Mouse (Mus musculus): ENCODE results near the gene Zfp683. TPM values are rescaled to one million over a fixed set of nuclear protein-coding genes. Genes with fewer than 3 reads are reported as not detected.

The Zfp683 gene
- polyA plus RNA-seq, 1 experiment, result 4.9 TPM

- no peak for DNase-seq
- H3K4me3 ChIP-seq (ENCODE audit: control insufficient read depth, insufficient read depth, low read length), result no peak overlapping the region
- H3K36me3 ChIP-seq (ENCODE audit: control insufficient read depth, insufficient read depth, low read length), result no peaks in the 10 kb centered on the region
- TF ChIP-seq POLR2A (IDR thresholded peaks at IDR 0.05; ENCODE audit: control insufficient read depth, extremely low read depth, insufficient read depth, low read length, poor library complexity) (no peak), CTCF (IDR thresholded peaks at IDR 0.05; ENCODE audit: borderline replicate concordance, control insufficient read depth, extremely low read depth, insufficient read depth, low read length, poor library complexity) (no peak)
- no peaks in the 10 kb centered on the region for H3K4me1 ChIP-seq (replicated peaks; ENCODE audit: control insufficient read depth, insufficient read depth, low read length)
- WGBS, result 96% methylated on average over 4 of the region's 4 CpGs
- no peaks in the 10 kb centered on the region for H3K27me3 ChIP-seq (ENCODE audit: control insufficient read depth, insufficient read depth, low read length)
- H3K27ac ChIP-seq (ENCODE audit: control insufficient read depth, insufficient read depth, low read length), result no peak overlapping the region
These were observed 15.3 kb downstream of the Zfp683 start for GRCm38 (mm10) chr4:134068793-134069580.

- no peaks in the 10 kb centered on the region for H3K36me3 ChIP-seq (ENCODE audit: control insufficient read depth, insufficient read depth, low read length)
- H3K27ac ChIP-seq (ENCODE audit: control insufficient read depth, insufficient read depth, low read length), result no peak overlapping the region
- H3K4me1 ChIP-seq (replicated peaks; ENCODE audit: control insufficient read depth, insufficient read depth, low read length), result peaks cover 16% of the 10 kb centered on the region
- no peak for TF ChIP-seq POLR2A (IDR thresholded peaks at IDR 0.05; ENCODE audit: control insufficient read depth, extremely low read depth, insufficient read depth, low read length, poor library complexity)
- peak; percentile 61; the same call in 1 of the 2 replicates for TF ChIP-seq CTCF (IDR thresholded peaks at IDR 0.05; ENCODE audit: borderline replicate concordance, control insufficient read depth, extremely low read depth, insufficient read depth, low read length, poor library complexity)
- no peak overlapping the region for H3K4me3 ChIP-seq (ENCODE audit: control insufficient read depth, insufficient read depth, low read length)
- 53% methylated on average over 3 of the region's 3 CpGs for WGBS
- peak; percentile 58 for DNase-seq
- no peaks in the 10 kb centered on the region for H3K27me3 ChIP-seq (ENCODE audit: control insufficient read depth, insufficient read depth, low read length)
These were observed 25.1 kb downstream of the Zfp683 start for GRCm38 (mm10) chr4:134078694-134079093.

DNA sequence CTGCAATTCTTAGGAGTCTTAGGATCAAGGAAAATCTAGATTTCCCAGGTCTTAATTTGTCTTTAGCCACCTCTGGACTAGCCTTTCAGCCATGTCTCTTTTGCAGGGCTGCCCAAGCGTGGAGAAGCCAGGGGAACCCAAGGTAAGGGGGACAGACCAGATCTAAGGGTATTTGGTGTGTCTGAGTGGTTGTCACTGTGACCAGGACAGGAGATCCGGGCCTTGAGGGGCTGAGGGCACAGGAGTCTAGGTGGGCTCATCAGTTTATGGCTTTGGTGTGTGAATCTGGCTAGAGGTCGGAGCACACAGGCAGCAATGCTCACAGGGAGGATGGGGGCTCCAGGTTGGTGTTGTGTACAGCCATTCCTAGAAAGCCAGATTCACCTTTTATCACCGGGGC lies 27.0 kb downstream of the Zfp683 start:
- Histone ChIP-seq H3K4me1 (replicated peaks; ENCODE audit: control insufficient read depth, insufficient read depth, low read length) (peaks cover 16% of the 10 kb centered on the region), H3K36me3 (ENCODE audit: control insufficient read depth, insufficient read depth, low read length) (no peaks in the 10 kb centered on the region), H3K4me3 (ENCODE audit: control insufficient read depth, insufficient read depth, low read length) (no peak overlapping the region), H3K27ac (ENCODE audit: control insufficient read depth, insufficient read depth, low read length) (no peak overlapping the region), H3K27me3 (ENCODE audit: control insufficient read depth, insufficient read depth, low read length) (no peaks in the 10 kb centered on the region)
- DNase-seq, result no peak
- 91% methylated on average over 4 of the region's 4 CpGs for WGBS
- TF ChIP-seq CTCF (IDR thresholded peaks at IDR 0.05; ENCODE audit: borderline replicate concordance, control insufficient read depth, extremely low read depth, insufficient read depth, low read length, poor library complexity), result no peak
- TF ChIP-seq POLR2A (IDR thresholded peaks at IDR 0.05; ENCODE audit: control insufficient read depth, extremely low read depth, insufficient read depth, low read length, poor library complexity), result no peak

GRCm38 (mm10) chr4:134081730-134082386 lies 28.2 kb downstream of the Zfp683 start:
- WGBS, result under 1% methylated on average over 41 of the region's 41 CpGs
- TF ChIP-seq POLR2A (IDR thresholded peaks at IDR 0.05; ENCODE audit: control insufficient read depth, extremely low read depth, insufficient read depth, low read length, poor library complexity) (no peak), CTCF (IDR thresholded peaks at IDR 0.05; ENCODE audit: borderline replicate concordance, control insufficient read depth, extremely low read depth, insufficient read depth, low read length, poor library complexity) (0 out of 2 replicates have a peak, but pooled peaks have one; percentile 12)
- no peak overlapping the region for H3K27ac ChIP-seq (ENCODE audit: control insufficient read depth, insufficient read depth, low read length)
- H3K27me3 ChIP-seq (ENCODE audit: control insufficient read depth, insufficient read depth, low read length), result no peaks in the 10 kb centered on the region
- peak overlapping the region; percentile 23 for H3K4me3 ChIP-seq (ENCODE audit: control insufficient read depth, insufficient read depth, low read length)
- H3K4me1 ChIP-seq (replicated peaks; ENCODE audit: control insufficient read depth, insufficient read depth, low read length), result peaks cover 16% of the 10 kb centered on the region
- peak; percentile 82 for DNase-seq
- no peaks in the 10 kb centered on the region for H3K36me3 ChIP-seq (ENCODE audit: control insufficient read depth, insufficient read depth, low read length)

DNA sequence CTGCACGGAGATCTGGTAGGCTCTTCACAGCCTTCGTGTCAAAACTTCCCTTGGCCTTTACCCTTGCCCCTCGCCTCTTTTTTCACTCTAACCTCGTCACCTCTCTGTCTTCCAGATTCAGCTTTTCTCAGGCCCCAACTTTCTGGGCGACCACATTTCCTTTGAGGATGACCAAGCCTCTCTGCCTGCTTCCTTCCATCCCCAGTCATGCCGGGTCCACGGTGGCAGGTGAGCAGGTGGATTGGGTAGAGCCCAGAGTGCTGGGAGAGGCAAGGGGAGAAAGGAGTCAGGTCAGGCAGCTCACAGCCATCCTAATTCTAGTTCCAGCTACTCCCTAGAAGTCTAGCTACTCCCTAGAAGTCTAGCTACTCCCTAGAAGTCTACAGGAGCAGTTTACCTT lies 28.8 kb downstream of the Zfp683 start:
- H3K27me3 ChIP-seq (ENCODE audit: control insufficient read depth, insufficient read depth, low read length), result no peaks in the 10 kb centered on the region
- H3K36me3 ChIP-seq (ENCODE audit: control insufficient read depth, insufficient read depth, low read length), result no peaks in the 10 kb centered on the region
- 7% methylated on average over 7 of the region's 7 CpGs for whole genome bisulfite sequencing
- TF ChIP-seq CTCF (IDR thresholded peaks at IDR 0.05; ENCODE audit: borderline replicate concordance, control insufficient read depth, extremely low read depth, insufficient read depth, low read length, poor library complexity) (no peak), POLR2A (IDR thresholded peaks at IDR 0.05; ENCODE audit: control insufficient read depth, extremely low read depth, insufficient read depth, low read length, poor library complexity) (no peak)
- H3K4me3 ChIP-seq (ENCODE audit: control insufficient read depth, insufficient read depth, low read length), result peak overlapping the region; percentile 23
- H3K27ac ChIP-seq (ENCODE audit: control insufficient read depth, insufficient read depth, low read length), result no peak overlapping the region
- no peak for DNase-seq
- H3K4me1 ChIP-seq (replicated peaks; ENCODE audit: control insufficient read depth, insufficient read depth, low read length), result peaks cover 19% of the 10 kb centered on the region

DNA sequence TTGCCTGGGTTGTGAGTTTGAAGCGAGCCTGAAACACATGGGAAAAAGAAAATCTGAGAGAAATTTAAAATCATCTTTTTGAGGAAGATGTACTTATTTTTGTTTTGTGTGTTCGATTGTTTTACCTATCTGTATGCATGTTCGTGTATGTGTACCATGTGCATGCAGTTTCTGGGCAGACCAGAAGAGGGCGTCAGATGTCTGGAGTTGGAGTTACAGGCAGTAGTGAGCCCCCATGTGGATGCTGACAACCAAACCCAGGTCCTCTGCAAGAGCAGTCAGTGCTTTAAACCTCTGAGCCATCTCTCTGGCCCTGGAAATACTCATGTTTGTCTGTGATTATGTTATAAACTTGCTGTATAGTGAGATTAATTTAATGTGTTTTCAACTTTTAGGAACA lies 31.4 kb downstream of the Zfp683 start:
- TF ChIP-seq POLR2A (IDR thresholded peaks at IDR 0.05; ENCODE audit: control insufficient read depth, extremely low read depth, insufficient read depth, low read length, poor library complexity) (no peak), CTCF (IDR thresholded peaks at IDR 0.05; ENCODE audit: borderline replicate concordance, control insufficient read depth, extremely low read depth, insufficient read depth, low read length, poor library complexity) (no peak)
- H3K4me3 ChIP-seq (ENCODE audit: control insufficient read depth, insufficient read depth, low read length), result no peak overlapping the region
- H3K36me3 ChIP-seq (ENCODE audit: control insufficient read depth, insufficient read depth, low read length), result no peaks in the 10 kb centered on the region
- H3K27ac ChIP-seq (ENCODE audit: control insufficient read depth, insufficient read depth, low read length), result no peak overlapping the region
- DNase-seq, result no peak
- WGBS, result 98% methylated on average over 4 of the region's 4 CpGs
- peaks cover 19% of the 10 kb centered on the region for H3K4me1 ChIP-seq (replicated peaks; ENCODE audit: control insufficient read depth, insufficient read depth, low read length)
- H3K27me3 ChIP-seq (ENCODE audit: control insufficient read depth, insufficient read depth, low read length), result no peaks in the 10 kb centered on the region

Measured in thymus, adult 2 months (tissue).